Comparison of ENCODE assay signal across 22 mouse cellular contexts in genomic region chr9:10389863-10390262, GRCm38 (mm10).
DNase-seq lines count a peak whose midpoint lies in the region; ATAC-seq lines count a peak whose summit lies in the region.
"Had no signal": no experiment of that assay in that cellular context is flagged by ENCODE, and none has a peak within 500 bp of the region (broad histone marks: within the 10 kb centered on the region; RNA-seq: fewer than 3 reads in every experiment).

No protein-coding gene starts in this region.

- no peak overlapping the region for H3K9ac ChIP-seq in heart, embryonic 12.5 days

- peak; percentile 79 for ATAC-seq in frontal cortex, adult (ENCODE audit: low TSS enrichment)
- ATAC-seq in heart, embryonic 12.5 days (ENCODE audit: insufficient number of reproducible peaks, low FRiP score) = no peak
- ATAC-seq: activated CD4-positive, CD25-positive, alpha-beta regulatory T cell, adult 4 months; CD4-positive, CD25-positive, alpha-beta regulatory T cell, adult 4 months; Patski had no signal

- WGBS in heart, embryonic 12.5 days = 82% methylated on average over 2 of the region's 2 CpGs

- no peak overlapping the region for H3K27ac ChIP-seq in heart, embryonic 12.5 days (ENCODE audit: poor library complexity, severe bottlenecking)

- no peaks in the 10 kb centered on the region for H3K9me3 ChIP-seq in heart, embryonic 12.5 days (replicated peaks)
- H3K9me3 ChIP-seq: G1E had no signal

- no peaks in the 10 kb centered on the region for H3K27me3 ChIP-seq in heart, embryonic 12.5 days (replicated peaks)
- H3K27me3 ChIP-seq: CH12.LX, Patski had no signal

- no peaks in the 10 kb centered on the region for H3K4me1 ChIP-seq in heart, embryonic 12.5 days (replicated peaks)

- no peak overlapping the region for H3K4me2 ChIP-seq in heart, embryonic 12.5 days

- no peak overlapping the region for H3K4me3 ChIP-seq in heart, embryonic 12.5 days

- DNase-seq in frontal cortex, postnatal 25 days (ENCODE audit: low spot score in 2 of 2) = no peak
- peak; percentile 53 for DNase-seq in brain, adult 2 months (ENCODE audit: low read depth, low spot score)
- DNase-seq in telencephalon, adult 2 months (ENCODE audit: low read depth, low spot score) = peak; percentile 21
- no peak for DNase-seq in lung, postnatal 25 days (ENCODE audit: low spot score)
- DNase-seq: adrenal gland, adult 2 months; adrenal gland, adult 8-10 months; adrenal gland, postnatal 10 days; adrenal gland, postnatal 14 days; adrenal gland, postnatal 25 days; adrenal gland, postnatal 36 days; B cell, adult 2 months; cerebellum, adult 11 months; cerebellum, adult 11-12 months; cerebellum, adult 18-20 months; cerebellum, adult 2 months had no signal

- no peaks in the 10 kb centered on the region for H3K36me3 ChIP-seq in heart, embryonic 12.5 days
- H3K36me3 ChIP-seq: G1E had no signal

Comparison
In these comparisons a context has a peak if more than half of its experiments do, and no peak if none do; other contexts are left out.
1. DNase-seq: peak in brain, adult 2 months (single experiment) and telencephalon, adult 2 months (single experiment); none in frontal cortex, postnatal 25 days (0 of 2) and lung, postnatal 25 days (single experiment).